Mouse (Mus musculus) olfactory bulb, adult 2 months (tissue): ENCODE data around the gene Fat3.

Experiments used
- CTCF ChIP-seq: fragments of 200-500 bp; IDR thresholded peaks from 2 replicates; pipeline ENCODE4 v1.5.1; 2012; ENCODE audit warnings: low read depth, mild to moderate bottlenecking, low read length, moderate library complexity; ENCODE audit not compliant: insufficient read depth
- POLR2A ChIP-seq: fragments of 200-500 bp; IDR thresholded peaks from 2 replicates; pipeline ENCODE4 v1.6.1; 2012; ENCODE audit warnings: mild to moderate bottlenecking, low read depth, low read length, moderate library complexity; ENCODE audit not compliant: insufficient read depth

GRCm38 (mm10) chr9:16028394-16028911 lies 472.6 kb downstream of the Fat3 start:
- no peak for TF ChIP-seq CTCF
- no peak for TF ChIP-seq POLR2A
